Mouse (Mus musculus): Measurements from ENCODE around the gene Ttn.
A peak's percentile ranks its signal among the peaks of the same experiment; 100 is the strongest.
"Not testable (repeated sequence)": the region's sequence is repeated elsewhere in the genome, so short reads cannot be mapped to it uniquely, and the experiment has no call there.

Ttn gene

GRCm38 (mm10) chr2:76982391-76983145 lies at the start of gene Ttn:
Ttn (minus strand) TSS chr2:76982547.
- DNase-seq (ENCODE audit: low read depth, low spot score), result no peak

- no peak for DNase-seq (ENCODE audit: low read depth, low spot score)
These were observed 38.3 kb upstream of the Ttn start for GRCm38 (mm10) chr2:77020649-77021048.

- no peak for DNase-seq (ENCODE audit: low read depth, low spot score)
These were observed 35.4 kb upstream of the Ttn start for GRCm38 (mm10) chr2:77017735-77018134.

- DNase-seq (ENCODE audit: low read depth, low spot score), result not testable (repeated sequence)
These were observed 31.1 kb upstream of the Ttn start for GRCm38 (mm10) chr2:77013449-77013848.

GRCm38 (mm10) chr2:77011981-77012380 lies 29.6 kb upstream of the Ttn start:
- no peak for DNase-seq (ENCODE audit: low read depth, low spot score)

- DNase-seq (ENCODE audit: low read depth, low spot score), result no peak
These were observed 24.7 kb upstream of the Ttn start for GRCm38 (mm10) chr2:77007015-77007414.

- no peak for DNase-seq (ENCODE audit: low read depth, low spot score)
These were observed 20.8 kb upstream of the Ttn start for GRCm38 (mm10) chr2:77003148-77003547.

GRCm38 (mm10) chr2:76998351-76998750 lies 16.0 kb upstream of the Ttn start:
- DNase-seq (ENCODE audit: low read depth, low spot score), result no peak

- no peak for DNase-seq (ENCODE audit: low read depth, low spot score)
These were observed 10.3 kb upstream of the Ttn start for GRCm38 (mm10) chr2:76992493-76993201.

GRCm38 (mm10) chr2:76987317-76987716 lies 5.0 kb upstream of the Ttn start:
- DNase-seq (ENCODE audit: low read depth, low spot score), result no peak

GRCm38 (mm10) chr2:76984384-76984783 lies 2.0 kb upstream of the Ttn start:
- DNase-seq (ENCODE audit: low read depth, low spot score), result no peak

GRCm38 (mm10) chr2:76983601-76984000 lies 1.3 kb upstream of the Ttn start:
- DNase-seq (ENCODE audit: low read depth, low spot score), result no peak

GRCm38 (mm10) chr2:76981717-76982116 lies 630 bp downstream of the Ttn start:
- no peak for DNase-seq (ENCODE audit: low read depth, low spot score)

GRCm38 (mm10) chr2:76980146-76980545 lies 2.2 kb downstream of the Ttn start:
- peak; percentile 8 for DNase-seq (ENCODE audit: low read depth, low spot score)

GRCm38 (mm10) chr2:76977650-76978049 lies 4.7 kb downstream of the Ttn start:
- no peak for DNase-seq (ENCODE audit: low read depth, low spot score)

GRCm38 (mm10) chr2:76972051-76972450 lies 10.3 kb downstream of the Ttn start:
- DNase-seq (ENCODE audit: low read depth, low spot score), result no peak

- DNase-seq (ENCODE audit: low read depth, low spot score), result no peak
These were observed 11.3 kb downstream of the Ttn start for GRCm38 (mm10) chr2:76971069-76971468.

- DNase-seq (ENCODE audit: low read depth, low spot score), result no peak
These were observed 11.7 kb downstream of the Ttn start for GRCm38 (mm10) chr2:76970669-76971068.

GRCm38 (mm10) chr2:76970204-76970603 lies 12.1 kb downstream of the Ttn start:
- DNase-seq (ENCODE audit: low read depth, low spot score), result no peak

- DNase-seq (ENCODE audit: low read depth, low spot score), result no peak
These were observed 12.7 kb downstream of the Ttn start for GRCm38 (mm10) chr2:76969637-76970036.

- peak; percentile 11 for DNase-seq (ENCODE audit: low read depth, low spot score)
These were observed 13.4 kb downstream of the Ttn start for GRCm38 (mm10) chr2:76968919-76969318.

GRCm38 (mm10) chr2:76966582-76966981 lies 15.8 kb downstream of the Ttn start:
- DNase-seq (ENCODE audit: low read depth, low spot score), result no peak

- no peak for DNase-seq (ENCODE audit: low read depth, low spot score)
These were observed 16.3 kb downstream of the Ttn start for GRCm38 (mm10) chr2:76966013-76966412.

Data from CD4-positive helper T cell, adult 2 months (primary cell).